Mouse (Mus musculus): ENCODE measurements around the gene Rbm12.
"Not testable (repeated sequence)": the region's sequence is repeated elsewhere in the genome, so short reads cannot be mapped to it uniquely, and the experiment has no call there.

Rbm12 gene

GRCm38 (mm10) chr2:156111358-156112079 lies at the start of gene Rbm12, which contains the start of gene Cpne1:
Gene Rbm12 (minus strand): TSS chr2:156111978.
Gene Cpne1 (minus strand): TSS chr2:156111965.
- DNase-seq (ENCODE audit: low read depth, low spot score), result peak; percentile 71

DNA sequence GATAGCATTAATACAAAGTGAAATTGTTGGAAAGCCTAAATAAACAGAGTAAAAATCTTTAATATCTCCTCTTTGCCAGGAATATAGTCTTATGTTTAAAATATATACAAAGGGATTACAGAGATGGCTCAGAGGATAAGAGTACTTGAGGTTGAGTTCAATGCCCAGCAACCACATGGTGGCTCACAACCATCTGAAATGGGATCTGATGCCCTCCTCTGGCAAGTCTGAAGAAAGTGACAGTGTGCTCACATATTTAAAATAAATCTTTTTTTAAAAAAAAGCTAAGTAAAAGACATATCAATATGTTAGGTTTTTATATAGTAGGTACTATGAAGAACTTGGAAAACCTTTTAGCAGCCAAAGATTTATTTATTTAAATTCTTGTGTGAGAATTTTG lies 39.8 kb upstream of the Rbm12 start:
- DNase-seq (ENCODE audit: low read depth, low spot score), result no peak

DNA sequence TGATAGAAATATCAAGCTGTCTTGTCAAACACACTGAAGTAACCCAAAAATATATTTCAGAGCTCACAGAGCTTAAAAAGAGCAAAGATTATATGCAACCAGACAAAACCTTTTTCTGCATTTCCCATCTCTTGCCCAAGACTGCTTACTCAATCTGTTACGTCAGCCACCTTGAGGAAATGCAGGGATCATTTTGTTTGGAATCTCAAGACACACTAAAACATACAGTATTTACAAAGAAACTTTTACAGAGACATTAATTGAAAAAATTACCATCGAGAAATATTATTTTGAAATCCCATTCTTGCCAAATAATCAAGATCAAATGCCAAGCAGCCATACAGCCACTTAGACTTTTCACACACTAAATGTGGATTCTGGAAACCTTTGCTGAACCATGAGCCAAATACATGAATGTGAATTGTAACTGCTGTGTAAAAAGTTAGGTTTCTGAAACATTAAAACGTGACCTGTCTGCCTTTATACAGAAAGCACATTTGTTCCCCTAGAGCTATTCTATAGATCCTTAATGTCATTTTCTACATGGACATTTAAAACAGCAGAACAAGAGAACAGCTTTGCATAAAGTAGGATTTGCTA lies 35.6 kb upstream of the Rbm12 start:
- DNase-seq (ENCODE audit: low read depth, low spot score), result no peak

DNA sequence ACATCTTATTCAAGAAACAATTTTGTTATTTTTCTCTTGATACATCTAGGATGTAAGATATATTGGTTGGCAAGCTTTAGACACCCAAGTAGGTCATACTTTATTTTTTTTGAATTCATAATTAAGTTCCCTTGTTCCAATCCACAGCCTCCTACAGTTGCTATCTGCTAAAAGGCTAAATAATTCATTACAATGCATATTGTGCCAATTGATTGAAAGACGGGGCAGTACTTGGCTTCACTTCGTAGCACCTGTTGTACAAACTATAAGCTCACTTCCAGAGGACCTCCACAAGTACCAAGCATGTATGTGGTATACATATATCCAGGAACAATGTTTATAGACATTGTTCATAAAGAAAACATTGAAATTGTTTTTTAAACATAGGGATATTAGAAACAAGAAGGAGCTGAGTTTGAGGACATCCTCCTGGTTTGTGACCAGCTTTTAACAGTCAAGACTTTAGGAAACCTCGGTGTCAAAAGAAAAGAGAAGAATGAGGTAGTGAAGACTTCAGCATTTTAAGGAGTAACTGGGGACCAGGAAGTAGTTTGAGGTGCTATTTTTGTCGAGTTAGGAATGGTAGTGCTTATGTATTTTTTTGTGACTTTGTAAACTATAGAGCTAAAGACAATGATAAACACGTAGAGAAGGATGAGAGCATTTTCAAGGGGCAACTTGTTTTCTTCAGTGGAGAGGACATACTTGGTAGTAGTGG lies 34.7 kb upstream of the Rbm12 start:
- DNase-seq (ENCODE audit: low read depth, low spot score), result no peak

DNA sequence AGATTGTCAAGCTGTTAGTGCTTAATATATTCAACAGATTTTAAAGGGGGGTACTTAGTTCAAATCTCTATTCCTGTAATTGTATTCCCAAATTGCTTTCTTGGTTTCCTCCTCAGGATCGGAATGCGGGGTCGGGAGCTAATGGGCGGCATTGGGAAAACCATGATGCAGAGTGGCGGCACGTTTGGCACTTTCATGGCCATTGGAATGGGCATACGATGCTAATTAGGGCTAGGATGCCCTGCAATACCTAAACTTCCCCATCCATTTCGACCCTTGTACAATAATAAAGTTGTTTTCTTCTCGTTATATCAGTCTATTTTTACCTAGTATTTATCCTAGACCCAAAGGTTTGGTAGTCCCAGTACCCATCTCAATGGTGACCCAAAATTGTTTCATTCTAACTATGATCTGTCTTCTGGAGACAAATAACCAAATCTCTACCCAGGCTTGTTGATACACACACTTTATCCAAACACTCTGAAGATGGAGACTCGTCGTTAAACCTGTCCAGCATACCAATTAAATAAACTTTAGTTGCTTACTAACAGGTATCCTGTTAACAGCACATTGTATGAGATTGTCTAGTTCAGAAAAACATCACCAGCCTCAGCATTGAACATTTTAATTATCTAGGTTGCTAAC lies 33.8 kb upstream of the Rbm12 start:
- DNase-seq (ENCODE audit: low read depth, low spot score), result no peak

- DNase-seq (ENCODE audit: low read depth, low spot score), result peak; percentile 72
Measured at GRCm38 (mm10) chr2:156143953-156144724, 32.4 kb upstream of the Rbm12 start, which contains the start of the genes Romo1 and Nfs1. Gene Romo1 (plus strand): TSS chr2:156144039. Gene Nfs1 (minus strand): TSS chr2:156144186.

DNA sequence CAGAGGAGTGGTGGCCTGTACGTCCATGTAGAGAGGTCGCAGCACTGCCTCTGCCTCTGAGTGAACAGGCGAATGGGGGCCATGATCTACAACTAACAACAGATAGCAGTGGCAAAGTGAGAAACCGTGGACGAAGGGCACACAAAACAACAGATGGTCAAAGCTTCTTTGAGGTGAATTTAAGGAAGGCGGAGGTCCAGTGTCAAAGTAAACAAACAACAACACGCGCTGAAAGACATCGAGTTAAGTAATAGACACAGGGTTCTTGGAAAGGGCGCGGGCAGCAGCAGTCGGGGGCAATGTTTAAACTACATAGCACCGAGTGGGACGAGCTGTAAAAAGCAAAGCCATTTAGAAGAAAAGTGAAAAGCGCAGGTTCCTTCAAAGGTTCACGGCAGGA lies 31.6 kb upstream of the Rbm12 start:
- peak; percentile 32 for DNase-seq (ENCODE audit: low read depth, low spot score)

DNA sequence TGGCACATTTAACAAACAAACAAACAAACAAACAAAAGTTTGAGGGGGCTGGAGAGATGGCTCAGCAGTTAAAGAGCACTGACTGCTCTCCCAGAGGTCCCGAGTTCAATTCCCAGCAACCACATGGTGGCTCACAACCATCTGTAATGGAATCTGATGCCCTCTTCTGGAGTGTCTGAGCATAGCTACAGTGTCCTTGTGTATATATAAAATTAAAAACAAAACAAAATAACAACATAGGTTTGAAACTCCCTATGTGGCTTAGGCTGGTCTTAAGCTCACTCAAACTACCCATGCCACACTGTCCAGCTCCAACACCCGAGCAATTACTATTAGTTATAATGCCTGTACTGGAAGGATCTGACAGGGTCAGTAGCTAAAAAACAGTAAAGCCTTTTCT lies 31.0 kb upstream of the Rbm12 start:
- no peak for DNase-seq (ENCODE audit: low read depth, low spot score)

DNA sequence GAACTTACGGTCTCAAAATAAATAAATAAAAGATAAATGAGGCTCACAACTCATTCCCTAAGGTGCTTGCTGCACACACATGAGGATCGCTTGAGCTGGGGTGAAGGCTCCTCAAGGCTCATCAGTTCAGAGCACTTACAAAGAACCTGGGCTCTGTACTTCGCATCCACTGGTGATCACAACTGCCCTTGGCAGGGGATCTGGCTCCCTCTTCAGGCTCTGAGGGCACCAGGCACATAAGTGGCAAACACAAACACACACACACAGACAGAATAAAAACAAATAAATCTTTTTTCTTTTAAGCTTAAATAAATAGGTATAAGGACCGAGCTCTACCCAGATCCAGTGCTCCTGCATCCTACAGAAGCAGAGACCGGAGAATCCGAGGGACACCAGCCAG lies 23.9 kb upstream of the Rbm12 start:
- no peak for DNase-seq (ENCODE audit: low read depth, low spot score)

DNA sequence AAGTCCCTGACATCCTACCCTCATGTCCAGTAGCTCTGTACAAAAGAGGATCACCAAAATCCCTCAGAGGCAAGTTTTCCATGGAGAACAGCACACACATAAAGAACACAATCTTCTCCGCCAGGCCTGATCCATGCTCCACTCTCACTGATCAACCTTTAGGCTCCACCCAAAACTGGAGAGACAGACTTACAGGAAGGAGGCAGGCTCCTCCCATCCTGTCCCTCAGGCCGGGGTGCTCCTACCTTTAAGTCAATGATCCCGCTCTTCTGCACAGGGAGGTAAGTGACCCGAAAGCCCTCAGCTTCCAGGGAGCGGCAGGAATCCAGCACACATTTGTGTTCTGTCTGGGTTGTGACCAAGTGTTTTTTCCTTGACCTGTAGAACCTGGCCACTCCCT lies 22.4 kb upstream of the Rbm12 start:
- no peak for DNase-seq (ENCODE audit: low read depth, low spot score)

DNA sequence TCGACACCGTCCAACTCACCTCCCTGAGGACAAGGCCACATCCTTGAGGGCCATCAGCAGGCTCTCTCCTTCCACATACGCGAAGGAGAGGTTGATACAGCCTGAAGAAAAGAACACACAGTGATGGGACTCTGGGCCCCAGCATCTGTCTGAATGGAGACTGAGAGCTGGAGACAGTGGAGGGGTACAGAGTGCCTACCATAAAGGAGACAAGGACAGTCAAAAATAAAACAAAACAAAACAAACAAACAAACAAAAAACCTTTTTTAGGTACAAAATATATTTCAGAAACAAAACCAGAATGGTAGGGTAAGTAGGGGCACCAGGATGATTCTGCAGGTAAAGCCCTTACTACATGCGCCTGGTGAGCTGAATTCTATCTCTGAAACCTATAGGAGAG lies 15.2 kb upstream of the Rbm12 start, which contains the start of gene Gm28036:
Gm28036 (minus strand) TSS at position 101 of the 400 bp plus-strand sequence.
- DNase-seq (ENCODE audit: low read depth, low spot score), result no peak

- no peak for DNase-seq (ENCODE audit: low read depth, low spot score)
Measured at GRCm38 (mm10) chr2:156123731-156124130, 12.0 kb upstream of the Rbm12 start.

DNA sequence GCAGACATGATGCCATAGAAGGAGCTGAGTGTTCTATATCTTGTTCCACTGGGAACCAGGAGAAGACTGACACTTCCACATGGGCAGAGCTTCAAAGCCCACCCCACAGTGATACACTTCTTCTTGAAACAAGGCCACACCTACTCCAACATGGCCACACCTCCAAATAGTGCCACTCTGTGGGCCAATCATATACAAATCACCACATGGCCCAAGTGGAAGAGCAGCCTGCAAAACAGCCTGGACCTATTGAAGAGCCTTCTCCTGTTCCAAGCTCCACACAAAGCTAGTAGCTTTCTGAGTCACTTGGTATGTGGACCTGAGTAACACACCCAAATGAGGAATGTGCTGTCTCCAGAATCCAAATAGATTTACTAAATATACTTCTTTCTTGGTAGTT lies 7.8 kb upstream of the Rbm12 start:
- no peak for DNase-seq (ENCODE audit: low read depth, low spot score)

DNA sequence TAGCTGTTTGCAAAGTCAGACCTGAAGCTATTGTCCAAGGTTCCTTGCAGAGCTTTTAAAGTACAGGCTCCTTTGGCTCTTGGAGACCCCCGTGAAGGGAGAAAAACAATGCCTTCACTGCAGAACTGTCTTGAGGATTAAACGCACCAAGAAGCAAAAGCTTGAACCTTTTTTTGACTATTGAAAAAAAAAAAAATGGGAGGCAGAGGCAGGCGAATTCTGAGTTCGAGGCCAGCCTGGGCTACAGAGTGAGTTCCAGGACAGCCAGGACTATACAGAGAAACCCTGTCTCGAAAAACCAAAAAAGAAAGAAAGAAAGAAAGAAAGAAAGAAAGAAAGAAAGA lies 274 bp upstream of the Rbm12 start:
- DNase-seq (ENCODE audit: low read depth, low spot score), result not testable (repeated sequence)

DNA sequence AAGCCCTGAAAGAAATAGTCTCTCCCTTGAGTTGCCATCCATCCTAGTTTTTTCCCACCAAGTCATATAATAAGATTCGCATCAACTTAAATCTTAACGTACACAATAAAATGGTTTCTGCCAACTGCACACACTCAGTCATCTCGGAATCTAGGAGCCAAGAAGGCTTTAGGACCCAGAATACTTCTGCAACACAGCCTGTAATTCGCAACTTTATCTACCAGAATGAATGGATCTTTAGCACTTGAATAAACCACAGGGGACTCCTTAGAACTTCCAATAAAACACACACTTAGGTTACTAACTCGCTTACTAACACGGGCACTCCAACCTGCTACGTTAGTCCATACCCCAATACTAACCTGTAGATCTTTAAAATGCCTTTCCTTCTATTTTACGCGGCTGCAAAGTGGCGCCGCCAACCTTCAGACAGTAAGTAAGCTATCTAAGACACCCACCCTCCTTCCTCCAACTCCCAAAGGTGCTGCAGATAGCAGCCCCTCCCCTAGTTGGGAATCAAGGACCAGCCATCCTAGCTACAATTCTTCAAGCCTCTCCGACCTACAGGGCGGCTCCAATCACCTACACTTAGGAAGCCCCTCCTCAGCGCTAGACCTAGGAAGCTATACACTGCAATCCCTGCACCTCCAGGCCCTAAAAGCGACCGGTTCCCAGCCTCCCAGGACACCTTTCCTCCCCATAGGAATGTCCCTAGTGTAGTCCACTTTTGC lies 986 bp downstream of the Rbm12 start:
- DNase-seq (ENCODE audit: low read depth, low spot score), result peak; percentile 34

DNA sequence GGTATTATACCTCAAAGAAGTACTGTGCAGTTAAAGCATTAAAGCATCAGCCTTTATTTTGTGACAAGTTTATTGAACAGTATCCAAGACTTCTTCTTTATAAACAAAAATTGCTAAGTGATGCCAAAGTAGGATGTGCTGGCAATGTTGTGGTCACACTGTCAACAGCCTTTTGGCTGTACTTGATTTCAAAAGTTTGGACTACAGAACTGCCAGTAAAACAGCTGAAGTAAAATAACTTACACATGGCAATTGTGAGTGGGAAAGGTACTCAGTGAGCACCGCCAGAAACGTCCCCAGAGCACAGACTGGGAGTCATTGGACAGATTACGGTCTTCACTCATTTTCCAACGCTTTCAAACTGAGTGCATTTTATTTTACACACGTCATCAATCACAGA lies 19.9 kb downstream of the Rbm12 start:
- DNase-seq (ENCODE audit: low read depth, low spot score), result no peak

DNA sequence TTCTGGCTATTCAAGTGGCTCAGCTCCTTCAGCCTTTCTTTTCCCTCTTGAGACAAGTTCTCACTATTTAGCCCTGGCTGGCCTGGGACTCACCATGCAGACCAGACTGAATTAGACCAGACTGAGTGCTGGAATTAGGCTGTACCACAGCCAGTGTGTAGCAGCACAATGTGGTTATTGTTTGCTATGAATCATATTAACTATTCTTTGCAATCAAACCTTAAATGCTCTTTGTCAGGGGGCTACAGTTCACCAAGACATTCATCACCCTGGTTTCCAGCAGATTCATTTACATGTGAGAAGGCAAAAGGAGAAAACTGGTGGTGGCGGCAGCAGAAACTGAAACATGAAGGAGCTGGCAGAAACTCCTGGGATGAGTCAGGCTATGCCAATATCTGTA lies 22.0 kb downstream of the Rbm12 start:
- DNase-seq (ENCODE audit: low read depth, low spot score), result no peak

DNA sequence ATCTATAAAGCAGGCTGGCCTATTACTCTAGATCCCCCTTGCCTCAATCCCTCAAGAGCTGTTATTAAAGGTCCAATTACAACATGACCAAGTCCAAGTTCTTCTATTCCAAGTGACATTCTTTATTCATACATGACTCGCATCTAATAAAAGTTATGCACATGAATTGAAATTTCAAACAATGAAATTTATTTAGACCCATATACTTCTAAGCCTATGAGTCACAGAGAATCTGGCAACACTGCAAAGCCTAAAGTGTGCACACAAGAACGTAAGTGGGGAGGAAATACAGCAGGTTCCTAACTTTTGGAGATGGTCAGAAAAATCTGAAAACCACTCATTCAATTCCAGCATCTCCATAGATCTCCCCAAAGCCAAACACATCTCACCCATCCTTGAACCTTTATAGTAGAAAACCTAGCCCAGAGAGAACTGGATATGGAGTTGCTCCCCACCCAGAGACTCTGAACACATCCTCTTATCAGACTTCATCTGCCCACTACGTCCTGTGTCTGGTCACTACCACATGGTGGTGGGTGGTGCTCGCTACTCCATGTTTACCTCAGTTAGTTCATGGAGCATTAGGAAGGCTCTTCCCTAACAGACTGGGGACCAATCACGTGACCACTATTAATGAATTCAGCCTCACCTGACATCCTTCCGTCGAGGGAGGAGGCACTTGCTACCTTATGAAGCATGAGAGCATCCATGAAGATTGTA lies 24.2 kb downstream of the Rbm12 start:
- DNase-seq (ENCODE audit: low read depth, low spot score), result no peak

DNA sequence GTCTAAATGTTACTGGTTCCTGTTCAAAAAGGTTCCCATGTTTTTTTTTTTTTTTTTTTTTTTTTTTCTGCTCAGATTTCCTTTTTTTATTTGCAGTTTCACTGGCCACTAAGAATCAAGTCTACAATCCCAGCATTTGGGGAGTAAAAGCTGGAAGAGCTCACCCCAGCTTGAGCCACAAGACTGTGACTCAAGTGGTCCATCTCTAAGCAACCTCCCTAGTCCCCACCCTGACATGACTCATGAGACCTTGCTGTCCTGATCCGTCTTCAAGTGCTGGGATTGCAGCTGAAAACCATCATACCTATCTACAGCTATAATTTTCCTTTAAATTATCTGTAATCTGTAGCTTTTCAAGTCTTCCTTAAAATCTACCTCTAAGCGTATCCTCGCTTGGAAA lies 27.2 kb downstream of the Rbm12 start:
- no peak for DNase-seq (ENCODE audit: low read depth, low spot score)

GRCm38 (mm10) chr2:156080391-156080790 lies 31.4 kb downstream of the Rbm12 start:
- DNase-seq (ENCODE audit: low read depth, low spot score), result no peak
